Mouse (Mus musculus) macrophage (primary cell): ENCODE measurements around the gene Tha1. TPM values are rescaled to one million over a fixed set of nuclear protein-coding genes. Genes with fewer than 3 reads are reported as not detected.

Source experiments
- H3K27ac ChIP-seq: fragments of 350-480 bp; formaldehyde crosslinking; 2 replicates; pipeline ENCODE4 v1.9.0; 2021
- H3K36me3 ChIP-seq: fragments of 350-480 bp; formaldehyde crosslinking; 2 replicates; pipeline ENCODE4 v1.9.0; 2021; ENCODE audit errors: inconsistent target
- H3K4me3 ChIP-seq: fragments of 350-480 bp; formaldehyde crosslinking; 2 replicates; pipeline ENCODE4 v1.9.0; 2021; ENCODE audit errors: inconsistent target
- H3K79me2 ChIP-seq: fragments of 350-480 bp; formaldehyde crosslinking; 2 replicates; pipeline ENCODE4 v1.9.0; 2021; ENCODE audit errors: inconsistent target
- WGBS: methylation state at CpG from one replicate; pipeline ENCODE4 v1.1.7; 2026; ENCODE audit warnings: inconsistent platforms; ENCODE audit not compliant: missing documents; 5-methylcytosine and 5-hydroxymethylcytosine counted together
- polyA plus RNA-seq: library from polyadenylated mRNA; stranded (reverse); fragments of 250-400 nt; gene quantifications from 3 replicates; pipeline ENCODE4 v1.2.4, GENCODE M21; 2018; ENCODE audit warnings: inconsistent platforms
- total RNA-seq, 78 experiments: library from RNA; depleted of rRNA; stranded (reverse); fragments of 250-400 nt; gene quantifications; 1 replicate in 9 of 78; 2 replicates in 24 of 78; 3 replicates in 43 of 78; 4 replicates in 2 of 78; pipeline ENCODE4 v1.2.4; 2018; ENCODE audit warnings: inconsistent platforms in 56 of 78

Gene Tha1
- total RNA-seq (2018; cell fraction: chromatin; rRNA removed), result 10 to 100 TPM; 12.7 to 60.0 (median 22.5) TPM
- 10 to 100 TPM in 1 of 26 experiments, 1 to 10 TPM in 25; 2.6 to 10.4 (median 6.4) TPM for total RNA-seq (2018; cell fraction: cytosol; rRNA removed)
- total RNA-seq (2018; cell fraction: nucleus; rRNA removed), result 10 to 100 TPM in 25 of 26 experiments, 1 to 10 TPM in 1; 9.3 to 48.0 (median 19.3) TPM
- 3.0 to 8.4 TPM (median 4.9 TPM) in 3 replicates for polyA plus RNA-seq

DNA sequence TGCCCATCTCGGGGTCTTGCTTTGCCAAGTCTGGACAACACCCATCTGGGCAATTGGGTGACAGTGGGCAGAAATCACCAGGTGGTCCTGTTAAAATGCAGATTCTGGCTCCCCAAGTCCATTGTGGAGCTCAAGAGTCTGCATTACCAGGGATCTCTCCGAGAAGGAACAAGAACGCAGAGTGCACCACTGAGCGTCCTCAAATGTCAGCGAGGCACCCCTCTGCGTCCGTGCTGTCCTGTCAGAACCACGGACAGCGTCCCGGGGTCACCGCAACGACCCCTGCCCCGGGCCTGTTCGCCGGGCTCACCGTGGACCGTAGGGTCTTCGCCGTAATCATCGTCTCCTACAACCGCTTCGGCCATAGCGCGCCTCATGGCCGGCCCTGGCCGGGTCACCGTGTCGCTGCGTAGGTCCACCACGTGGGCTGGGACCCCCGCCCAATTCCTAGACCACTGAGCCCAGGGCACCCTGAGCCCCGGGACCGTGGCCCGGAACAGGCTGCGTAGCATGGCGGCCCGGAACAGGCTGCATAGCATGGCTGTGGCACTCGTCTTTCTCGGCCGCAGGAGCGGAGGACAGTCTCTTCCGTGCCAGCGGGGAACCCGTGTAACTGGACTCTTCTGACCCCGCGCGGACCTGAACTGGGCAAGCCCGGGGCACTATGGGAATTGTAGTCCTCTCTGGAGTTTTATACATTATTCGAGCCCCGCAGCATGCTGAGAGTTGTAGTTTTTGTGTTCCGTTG lies at the start of gene Tha1:
Gene Tha1, minus strand, starts transcription at position 621 of the 748 bp plus-strand sequence.
- 1% methylated on average over 47 of the region's 51 CpGs for WGBS
- Histone ChIP-seq H3K79me2 (no peaks in the 10 kb centered on the region), H3K27ac (no peak within 1 kb of the TSS), H3K36me3 (no peaks in the 10 kb centered on the region), H3K4me3 (peak within 1 kb of the TSS; percentile 25)

DNA sequence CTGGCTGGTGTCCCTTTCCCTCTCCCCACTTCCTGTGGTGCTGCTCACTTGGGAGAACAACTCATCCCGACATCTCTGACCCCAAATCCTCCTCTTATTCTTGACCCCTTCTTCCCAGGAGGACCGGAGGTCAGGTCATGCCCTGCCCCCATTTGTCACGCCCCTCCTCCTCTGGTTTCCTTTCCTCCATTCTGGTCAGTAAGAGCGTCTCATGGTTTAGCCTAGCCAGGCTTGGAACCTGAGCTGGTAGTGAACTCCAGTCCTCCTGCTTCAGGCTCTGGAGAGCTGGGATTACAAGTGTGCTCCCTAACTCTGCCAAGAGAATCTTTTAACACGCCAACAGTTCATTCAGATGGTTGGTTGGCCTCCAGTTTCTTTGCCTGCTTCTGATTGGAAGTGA lies 45.9 kb upstream of the Tha1 start:
- Histone ChIP-seq H3K79me2 (no peaks in the 10 kb centered on the region), H3K27ac (no peak overlapping the region), H3K36me3 (no peaks in the 10 kb centered on the region), H3K4me3 (no peak overlapping the region)
- 62% methylated on average over 4 of the region's 5 CpGs for WGBS

DNA sequence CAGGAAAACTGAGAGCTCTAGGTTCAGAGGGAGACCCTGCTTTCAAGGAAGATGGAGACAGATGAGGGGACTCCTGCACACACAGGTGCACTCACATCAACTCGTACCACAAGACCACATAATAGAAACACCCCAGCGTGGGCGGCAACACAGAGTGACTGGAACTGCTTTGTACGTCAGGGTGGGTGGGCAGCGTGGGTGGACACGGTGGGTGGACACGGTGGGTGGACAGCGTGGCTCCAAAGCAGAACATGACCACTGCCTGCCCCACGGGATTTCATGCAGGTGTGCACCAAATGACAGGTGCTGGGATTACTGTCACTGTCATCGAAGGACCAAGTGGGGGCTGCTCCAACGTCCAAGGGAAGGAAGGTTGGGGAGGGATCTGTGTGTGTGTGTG lies 45.3 kb upstream of the Tha1 start:
- Histone ChIP-seq H3K4me3 (no peak overlapping the region), H3K27ac (no peak overlapping the region), H3K36me3 (no peaks in the 10 kb centered on the region), H3K79me2 (no peaks in the 10 kb centered on the region)
- WGBS, result 99% methylated on average over 9 of the region's 11 CpGs

DNA sequence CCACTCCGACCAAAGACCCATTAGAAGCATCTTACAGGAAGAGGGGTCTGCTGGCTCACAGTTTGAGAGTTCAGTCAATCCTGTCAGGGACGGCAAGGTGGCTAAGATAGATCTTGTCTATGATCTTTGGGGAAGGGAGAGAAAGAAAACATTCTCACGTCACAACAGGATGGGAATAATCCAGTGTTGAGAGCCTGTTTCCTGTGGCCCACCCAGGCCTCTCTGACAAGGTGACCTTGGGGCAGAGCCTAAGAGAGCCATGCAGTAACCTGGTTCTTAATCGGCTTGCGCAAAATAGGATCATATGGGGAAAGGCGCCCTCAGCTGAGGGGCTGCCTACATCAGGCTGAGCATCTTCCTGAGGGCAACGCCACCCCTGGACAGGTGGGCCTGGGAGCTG lies 42.6 kb upstream of the Tha1 start:
- Histone ChIP-seq H3K27ac (no peak overlapping the region), H3K36me3 (no peaks in the 10 kb centered on the region), H3K4me3 (no peak overlapping the region), H3K79me2 (no peaks in the 10 kb centered on the region)
- 97% methylated on average over 7 of the region's 7 CpGs for WGBS

DNA sequence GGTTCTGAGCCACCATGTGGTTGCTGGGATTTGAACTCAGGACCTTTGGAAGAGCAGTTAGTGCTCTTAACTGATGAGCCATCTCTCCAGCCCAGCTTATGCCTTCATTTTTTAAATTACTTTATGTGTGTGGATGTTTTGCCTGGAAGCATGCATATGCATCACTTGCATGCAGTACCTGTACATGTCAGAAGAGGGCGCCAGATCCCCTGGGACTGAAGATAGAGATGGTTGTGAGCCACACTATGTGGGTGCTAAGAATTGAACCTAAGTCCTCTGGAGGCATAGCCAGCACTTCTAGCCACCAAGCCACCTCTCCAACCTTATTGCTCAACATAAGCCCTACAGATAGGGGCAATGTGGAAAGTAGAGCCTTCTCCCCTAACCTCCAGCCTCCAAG lies 42.1 kb upstream of the Tha1 start:
- no peak overlapping the region for H3K27ac ChIP-seq
- 100% methylated on average over 1 of the region's 1 CpGs for WGBS
- H3K36me3 ChIP-seq, result no peaks in the 10 kb centered on the region
- no peaks in the 10 kb centered on the region for H3K79me2 ChIP-seq
- no peak overlapping the region for H3K4me3 ChIP-seq

DNA sequence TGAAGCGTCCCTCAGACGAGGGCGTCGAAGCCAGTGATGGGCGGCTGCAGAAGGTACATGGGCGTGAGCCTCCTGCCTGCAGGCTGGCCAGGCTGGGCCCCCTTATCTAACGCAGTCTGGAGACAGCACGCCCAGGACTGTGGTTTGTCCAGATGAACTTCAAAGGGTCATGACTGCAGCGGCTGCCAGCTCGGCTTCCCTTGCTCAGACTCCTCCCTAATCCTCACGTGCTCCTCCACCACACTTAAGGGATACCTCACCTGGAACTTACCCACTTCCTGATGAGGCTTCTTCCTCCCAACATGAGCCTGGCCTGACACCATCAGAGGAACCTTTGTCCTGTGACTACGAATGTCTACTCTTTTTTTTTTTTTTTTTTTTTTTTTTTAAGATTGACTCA lies 41.2 kb upstream of the Tha1 start:
- H3K27ac ChIP-seq, result no peak overlapping the region
- 92% methylated on average over 11 of the region's 12 CpGs for WGBS
- H3K79me2 ChIP-seq, result no peaks in the 10 kb centered on the region
- H3K4me3 ChIP-seq, result no peak overlapping the region
- no peaks in the 10 kb centered on the region for H3K36me3 ChIP-seq

DNA sequence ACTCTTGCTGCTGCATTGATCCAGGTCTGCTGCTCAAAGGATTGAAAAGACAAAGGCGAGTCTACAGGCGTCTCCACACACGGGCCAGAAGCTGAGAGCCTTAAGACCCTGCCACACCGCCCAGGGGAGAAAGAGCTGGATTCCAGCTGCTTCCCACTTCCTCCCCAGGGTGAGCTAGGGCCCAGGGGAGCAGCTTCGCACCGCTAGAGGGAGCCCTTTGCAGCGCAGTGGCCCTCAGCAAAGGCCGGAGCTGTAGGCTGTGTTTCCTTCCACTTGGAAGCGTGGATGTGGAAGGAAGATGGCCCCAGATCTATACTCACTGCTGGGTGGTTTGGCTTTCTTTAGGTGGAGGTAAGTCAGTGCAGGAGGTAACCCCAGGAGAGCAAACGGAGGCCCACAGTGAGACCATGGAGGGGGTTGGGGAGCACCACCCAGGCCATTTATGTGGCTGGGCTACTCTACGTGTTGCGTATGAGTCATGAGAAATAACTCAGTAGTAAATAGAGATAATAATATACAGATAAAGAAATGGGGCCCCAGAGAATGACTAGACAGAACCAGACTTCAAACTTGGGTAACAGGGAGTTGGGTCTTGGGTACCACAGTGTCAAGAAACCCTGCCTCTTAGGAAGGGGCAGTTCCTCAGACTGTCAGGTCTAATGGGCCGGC lies 39.5 kb upstream of the Tha1 start:
- WGBS, result 28% methylated on average over 13 of the region's 13 CpGs
- H3K79me2 ChIP-seq, result no peaks in the 10 kb centered on the region
- no peaks in the 10 kb centered on the region for H3K36me3 ChIP-seq
- H3K4me3 ChIP-seq, result no peak overlapping the region
- no peak overlapping the region for H3K27ac ChIP-seq

DNA sequence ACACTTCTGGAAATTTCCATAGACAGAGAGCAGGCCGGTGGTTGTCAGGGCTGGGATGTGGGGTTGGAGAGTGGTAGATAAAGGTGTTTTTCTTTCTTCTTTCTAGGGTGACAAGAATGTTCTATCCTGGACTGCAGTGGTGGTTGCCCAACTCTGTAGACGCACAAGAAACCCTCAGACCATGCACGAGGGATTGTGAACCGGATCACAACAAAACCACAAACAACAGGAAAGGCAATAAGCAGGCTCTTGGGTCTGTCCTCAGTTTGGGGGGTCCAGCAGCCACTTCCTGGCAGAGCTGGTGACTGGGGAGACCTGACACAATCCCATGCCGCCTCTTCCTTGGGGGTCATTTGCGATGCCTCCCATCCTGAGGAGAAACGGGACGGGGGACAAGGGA lies 36.1 kb upstream of the Tha1 start:
- no peak overlapping the region for H3K4me3 ChIP-seq
- no peaks in the 10 kb centered on the region for H3K79me2 ChIP-seq
- H3K36me3 ChIP-seq, result no peaks in the 10 kb centered on the region
- no peak overlapping the region for H3K27ac ChIP-seq
- 57% methylated on average over 8 of the region's 8 CpGs for WGBS

DNA sequence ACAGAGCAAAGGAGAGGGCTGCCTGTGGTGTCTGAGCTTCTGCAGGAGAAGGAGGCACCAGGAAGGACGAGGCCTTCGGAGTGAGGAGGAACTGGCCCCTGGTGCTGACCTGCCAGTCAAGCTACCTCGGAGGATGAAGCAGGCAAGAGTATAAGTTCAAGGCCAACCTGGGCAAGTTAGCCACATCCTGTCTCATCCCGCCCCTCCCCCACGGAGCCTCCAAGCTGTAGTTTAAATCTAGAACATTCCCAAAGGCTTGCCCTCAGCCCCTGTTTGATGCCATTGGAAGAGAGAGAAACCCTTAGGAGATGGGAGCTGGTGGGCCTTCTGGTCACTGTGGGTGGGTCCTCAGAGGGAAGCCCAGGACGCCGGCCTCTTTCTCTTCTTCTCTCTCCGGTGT lies 31.2 kb upstream of the Tha1 start:
- WGBS, result 72% methylated on average over 7 of the region's 8 CpGs
- H3K79me2 ChIP-seq, result no peaks in the 10 kb centered on the region
- H3K36me3 ChIP-seq, result no peaks in the 10 kb centered on the region
- no peak overlapping the region for H3K4me3 ChIP-seq
- H3K27ac ChIP-seq, result no peak overlapping the region

DNA sequence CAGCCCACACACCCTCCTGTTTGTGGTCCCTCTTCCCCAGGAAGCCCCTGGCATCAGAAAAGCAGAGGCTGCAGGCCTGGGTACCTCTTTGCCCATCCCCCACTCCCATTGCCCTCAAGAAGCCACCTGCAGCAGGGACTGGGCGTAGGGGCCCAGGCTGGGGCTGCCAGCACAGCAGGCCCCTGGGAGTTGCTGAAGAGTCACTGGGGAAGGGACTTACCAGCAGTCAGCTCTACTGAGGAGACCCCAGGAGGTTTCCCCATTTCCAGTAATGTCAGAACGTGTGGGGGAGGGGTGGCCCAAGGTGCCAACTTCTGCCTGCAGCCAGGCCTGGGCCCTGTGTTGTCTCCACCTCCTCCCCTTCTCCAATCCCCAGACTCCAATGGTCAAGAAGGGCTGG lies 29.0 kb upstream of the Tha1 start:
- Histone ChIP-seq H3K36me3 (no peaks in the 10 kb centered on the region), H3K79me2 (no peaks in the 10 kb centered on the region), H3K27ac (no peak overlapping the region), H3K4me3 (no peak overlapping the region)
- 78% methylated on average over 2 of the region's 2 CpGs for WGBS

DNA sequence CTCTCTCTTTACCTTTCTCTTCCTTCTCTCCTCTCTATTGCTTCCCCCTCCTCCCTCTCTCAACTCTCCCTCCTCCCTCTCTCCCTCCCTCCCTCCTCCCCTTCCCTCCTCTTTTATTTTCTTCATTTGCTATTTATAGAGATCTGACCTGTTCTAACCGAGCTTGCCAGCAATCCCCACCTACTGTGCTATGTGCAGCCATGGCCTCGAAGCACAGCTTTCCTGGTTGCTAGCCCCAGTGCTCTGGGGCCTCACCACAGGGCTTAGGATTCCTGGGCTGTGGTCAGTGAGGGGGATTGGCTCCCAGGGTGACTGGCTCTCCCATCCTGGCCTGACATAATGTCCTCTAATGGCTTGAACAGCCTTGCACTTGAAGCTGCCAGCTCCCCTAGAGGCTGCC lies 23.3 kb upstream of the Tha1 start:
- no peaks in the 10 kb centered on the region for H3K36me3 ChIP-seq
- no peak overlapping the region for H3K4me3 ChIP-seq
- H3K27ac ChIP-seq, result no peak overlapping the region
- 51% methylated on average over 2 of the region's 2 CpGs for WGBS
- H3K79me2 ChIP-seq, result no peaks in the 10 kb centered on the region

DNA sequence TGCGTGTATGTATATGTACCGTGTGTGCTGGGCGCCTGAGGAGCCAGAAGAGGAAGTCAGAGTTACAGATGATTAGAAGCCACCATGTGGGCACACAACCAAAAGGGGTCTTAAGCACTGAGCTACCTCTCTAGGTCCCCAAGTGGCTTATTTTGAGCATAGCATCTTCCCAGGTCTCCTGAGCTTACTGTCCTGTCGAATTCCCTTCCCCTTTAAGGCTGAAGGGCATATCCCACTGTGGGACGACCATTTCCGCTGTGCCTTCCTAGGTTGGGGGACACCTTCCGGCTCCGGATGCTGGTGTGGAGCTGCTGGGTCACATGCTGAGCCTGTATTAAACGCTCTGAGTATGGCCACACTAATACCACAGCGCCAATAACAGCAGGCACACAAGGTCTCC lies 21.4 kb upstream of the Tha1 start:
- H3K4me3 ChIP-seq, result no peak overlapping the region
- H3K79me2 ChIP-seq, result no peaks in the 10 kb centered on the region
- no peak overlapping the region for H3K27ac ChIP-seq
- 68% methylated on average over 10 of the region's 10 CpGs for WGBS
- no peaks in the 10 kb centered on the region for H3K36me3 ChIP-seq

DNA sequence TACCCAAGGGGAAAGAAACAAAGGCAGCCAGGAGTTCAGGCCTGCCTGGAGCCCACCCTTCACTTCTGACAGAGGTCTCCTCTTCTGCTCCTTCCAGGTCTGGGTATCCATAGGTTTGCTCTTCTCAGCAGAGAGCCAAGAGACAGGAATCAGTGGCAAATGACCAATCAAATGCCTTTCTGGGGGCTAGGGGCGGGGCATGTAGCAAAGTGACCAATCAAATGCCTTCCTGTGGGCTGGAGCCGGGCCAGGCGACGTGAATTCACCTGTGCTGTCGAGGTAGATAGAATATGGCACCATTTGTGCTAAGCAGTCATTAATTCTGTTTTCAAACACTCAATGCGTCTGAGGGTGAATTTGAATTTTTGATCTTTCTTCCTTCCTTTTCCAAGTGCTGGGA lies 18.9 kb upstream of the Tha1 start:
- H3K4me3 ChIP-seq, result no peak overlapping the region
- H3K79me2 ChIP-seq, result no peaks in the 10 kb centered on the region
- H3K27ac ChIP-seq, result no peak overlapping the region
- WGBS, result 84% methylated on average over 6 of the region's 6 CpGs
- no peaks in the 10 kb centered on the region for H3K36me3 ChIP-seq

DNA sequence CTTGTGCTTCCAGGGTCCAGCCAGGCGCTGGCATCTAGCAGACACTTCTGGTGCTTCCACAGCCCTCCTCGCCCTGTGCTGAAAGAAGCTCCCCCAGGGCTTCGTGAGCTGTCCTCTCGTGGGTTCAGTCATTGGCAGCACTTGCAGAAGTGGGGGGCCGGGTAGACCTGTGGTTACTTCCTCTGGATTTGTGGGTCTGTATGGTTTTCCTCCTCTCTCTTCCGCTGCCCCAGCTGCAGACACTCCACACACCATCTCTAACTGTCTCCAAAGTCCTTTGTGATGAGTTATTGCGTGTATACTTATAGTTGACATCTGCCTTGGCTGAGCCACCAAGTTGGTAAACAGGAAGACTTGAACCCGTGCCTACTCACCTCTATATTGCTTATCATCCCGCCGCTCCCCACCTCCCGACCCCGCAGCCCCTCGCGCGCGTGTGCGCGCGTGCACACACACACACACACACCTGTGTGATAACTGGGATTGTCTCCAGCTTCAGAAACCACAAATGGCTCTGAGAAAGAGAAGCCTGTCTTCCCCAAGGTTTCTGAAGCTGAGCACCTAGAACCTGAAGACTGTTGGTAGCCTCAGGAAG lies 18.4 kb upstream of the Tha1 start:
- Histone ChIP-seq H3K27ac (no peak overlapping the region), H3K4me3 (no peak overlapping the region), H3K79me2 (no peaks in the 10 kb centered on the region), H3K36me3 (no peaks in the 10 kb centered on the region)
- 58% methylated on average over 19 of the region's 19 CpGs for WGBS
